Mouse (Mus musculus) megakaryocyte, embryonic 14.5 days (primary cell): ENCODE measurements around the gene Flvcr2. TPM values are rescaled to one million over a fixed set of nuclear protein-coding genes. Genes with fewer than 3 reads are reported as not detected.
"Not testable (repeated sequence)": the region's sequence is repeated elsewhere in the genome, so short reads cannot be mapped to it uniquely, and the experiment has no call there.

Experiments
- H3K27me3 ChIP-seq: replicated peaks from 2 replicates; pipeline ENCODE3; 2012; ENCODE audit warnings: inconsistent platforms
- H3K36me3 ChIP-seq: replicated peaks from 2 replicates; pipeline ENCODE3; 2012; ENCODE audit warnings: low read length, inconsistent platforms, mixed read lengths
- H3K4me1 ChIP-seq: 2 replicates; pipeline ENCODE4 v1.6.1; 2012; ENCODE audit warnings: inconsistent platforms
- H3K4me3 ChIP-seq: replicated peaks from 2 replicates; pipeline ENCODE3; 2012; ENCODE audit warnings: moderate library complexity, mild to moderate bottlenecking, inconsistent platforms
- H3K9me3 ChIP-seq: 2 replicates; pipeline ENCODE4 v1.6.1; 2012; ENCODE audit warnings: inconsistent platforms
- FLI1 ChIP-seq: IDR thresholded peaks from 2 replicates; pipeline ENCODE4 v1.6.1; 2012; ENCODE audit warnings: low read length, inconsistent platforms, mixed read lengths
- GATA1 ChIP-seq: IDR thresholded peaks from 3 replicates; pipeline ENCODE4 v1.6.1; 2012; ENCODE audit warnings: mixed read lengths, low read length, inconsistent platforms, borderline replicate concordance
- polyA plus RNA-seq: library from polyadenylated mRNA; stranded (reverse); fragments of >175 nt; gene quantifications from 2 replicates; pipeline ENCODE4 v1.2.3, GENCODE M21; 2012; ENCODE audit warnings: low replicate concordance; ENCODE audit not compliant: insufficient read depth

The Flvcr2 gene
- not detected in 2 replicates for polyA plus RNA-seq

- peaks cover 59% of the 10 kb centered on the region for H3K27me3 ChIP-seq
- peak within 1 kb of the TSS; percentile 90 for H3K4me3 ChIP-seq
- TF ChIP-seq GATA1: no peak
- TF ChIP-seq FLI1: no peak
- H3K9me3 ChIP-seq: no peaks in the 10 kb centered on the region
- peaks cover 17% of the 10 kb centered on the region for H3K4me1 ChIP-seq
- H3K36me3 ChIP-seq: no peaks in the 10 kb centered on the region
These were observed at the start of gene Flvcr2 for GRCm38 (mm10) chr12:85745827-85746695. Gene Flvcr2, plus strand, starts transcription at chr12:85746539.

DNA sequence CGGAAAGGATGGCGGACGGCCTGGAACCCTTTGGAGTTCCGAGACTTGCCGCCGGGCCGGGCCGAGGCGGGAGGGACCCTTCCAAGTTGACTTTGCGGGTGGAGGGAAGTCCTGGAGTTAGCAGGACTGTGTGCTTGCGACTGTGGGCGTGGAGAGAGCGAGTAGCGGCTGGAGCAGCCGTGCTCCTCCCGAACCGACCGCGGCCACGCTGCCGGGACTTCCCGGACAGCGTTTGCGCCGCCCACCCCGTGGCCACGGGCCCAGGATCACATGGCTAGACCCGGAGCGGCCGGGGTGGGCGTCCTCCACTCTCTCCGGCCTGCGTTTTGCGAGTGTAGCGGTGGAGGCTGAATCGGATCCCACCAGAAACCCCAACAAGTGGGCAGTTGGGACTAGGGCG lies 48.2 kb upstream of the Flvcr2 start:
- H3K9me3 ChIP-seq, H3K27me3 ChIP-seq, H3K4me3 ChIP-seq: not testable (repeated sequence)
- peaks cover 13% of the 10 kb centered on the region for H3K4me1 ChIP-seq
- H3K36me3 ChIP-seq: peaks cover 51% of the 10 kb centered on the region

DNA sequence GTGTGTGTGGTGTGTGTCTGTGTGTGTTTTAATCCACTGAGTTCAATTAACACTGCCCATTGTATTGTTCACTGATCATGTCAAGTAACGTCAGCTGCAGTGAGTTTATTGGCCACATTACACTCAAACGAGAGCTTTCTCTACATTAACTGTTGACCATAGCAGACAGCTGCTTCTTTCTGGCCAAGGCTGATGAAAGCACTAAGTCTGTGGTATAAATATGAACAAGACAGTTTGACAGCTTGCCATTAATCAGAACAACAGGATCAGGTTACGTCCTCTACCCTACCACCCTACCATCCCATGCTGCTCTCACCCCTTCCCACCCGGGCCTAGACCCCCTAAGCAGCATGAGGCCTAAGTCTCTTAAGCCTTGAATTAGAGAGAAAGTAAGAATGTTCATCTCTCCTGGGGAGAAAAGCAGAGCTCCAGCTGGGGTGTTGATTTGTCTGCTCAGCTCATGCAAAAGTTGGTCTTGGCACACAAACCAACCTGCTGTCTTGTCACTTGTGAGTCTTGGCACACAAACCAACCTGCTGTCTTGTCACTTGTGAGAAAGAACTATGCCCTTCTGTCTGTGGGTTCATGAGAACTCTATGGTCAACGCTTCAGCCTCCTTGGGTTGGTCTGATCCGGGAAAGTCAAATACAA lies 46.0 kb upstream of the Flvcr2 start:
- Histone ChIP-seq H3K4me1 (peaks cover 34% of the 10 kb centered on the region), H3K4me3 (no peak overlapping the region), H3K36me3 (peaks cover 51% of the 10 kb centered on the region), H3K27me3 (no peaks in the 10 kb centered on the region), H3K9me3 (no peaks in the 10 kb centered on the region)
- no peak for TF ChIP-seq GATA1
- no peak for TF ChIP-seq FLI1

DNA sequence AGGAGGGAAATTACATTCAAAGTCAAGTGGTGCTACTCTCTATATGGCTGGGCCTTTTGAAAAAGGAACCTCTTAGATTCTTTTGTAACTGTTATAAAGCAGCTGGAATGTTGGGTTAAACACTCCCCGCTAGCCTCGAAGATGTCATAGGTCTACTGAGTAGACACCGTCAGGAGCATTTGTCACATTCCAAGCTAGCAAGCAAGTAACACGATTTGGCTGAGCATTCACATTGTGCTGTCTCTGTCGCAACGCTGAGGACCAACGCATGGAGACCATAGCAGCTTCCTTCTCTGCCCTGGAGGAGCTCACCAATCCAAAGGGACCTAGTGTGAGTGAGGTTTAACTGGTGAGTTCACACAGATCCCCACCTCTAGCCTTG lies 45.5 kb upstream of the Flvcr2 start:
- Histone ChIP-seq H3K27me3 (no peaks in the 10 kb centered on the region), H3K36me3 (peaks cover 51% of the 10 kb centered on the region), H3K4me1 (peaks cover 38% of the 10 kb centered on the region), H3K4me3 (no peak overlapping the region), H3K9me3 (no peaks in the 10 kb centered on the region)
- TF ChIP-seq FLI1 (no peak), GATA1 (no peak)

GRCm38 (mm10) chr12:85702166-85703055 lies 43.9 kb upstream of the Flvcr2 start:
- H3K4me3 ChIP-seq: no peak overlapping the region
- no peak for TF ChIP-seq FLI1
- TF ChIP-seq GATA1: no peak
- peaks cover 49% of the 10 kb centered on the region for H3K4me1 ChIP-seq
- no peaks in the 10 kb centered on the region for H3K27me3 ChIP-seq
- no peaks in the 10 kb centered on the region for H3K9me3 ChIP-seq
- peaks cover 40% of the 10 kb centered on the region for H3K36me3 ChIP-seq

DNA sequence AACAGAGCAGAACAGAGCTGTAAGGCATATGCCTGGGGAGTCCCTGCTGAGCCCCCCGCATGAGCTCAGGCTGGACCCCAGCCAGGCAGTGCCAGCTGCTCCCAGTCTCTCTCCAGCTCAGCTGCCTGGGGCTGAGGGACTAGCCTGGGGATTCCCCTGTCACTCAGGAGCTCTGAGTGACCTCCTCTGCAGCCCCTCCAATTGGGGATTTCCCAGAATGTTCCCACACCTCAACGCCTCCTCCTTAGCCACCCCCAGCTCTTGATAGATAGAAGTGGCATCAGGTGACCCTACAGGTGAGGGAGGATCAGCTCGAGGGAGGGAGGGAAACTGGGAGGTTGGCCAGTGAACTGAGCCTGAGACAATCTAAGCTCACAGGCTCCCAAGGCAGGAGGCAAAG lies 42.8 kb upstream of the Flvcr2 start:
- Histone ChIP-seq H3K4me1 (peaks cover 50% of the 10 kb centered on the region), H3K27me3 (no peaks in the 10 kb centered on the region), H3K9me3 (no peaks in the 10 kb centered on the region), H3K36me3 (peaks cover 40% of the 10 kb centered on the region), H3K4me3 (no peak overlapping the region)
- TF ChIP-seq GATA1 (no peak), FLI1 (no peak)

DNA sequence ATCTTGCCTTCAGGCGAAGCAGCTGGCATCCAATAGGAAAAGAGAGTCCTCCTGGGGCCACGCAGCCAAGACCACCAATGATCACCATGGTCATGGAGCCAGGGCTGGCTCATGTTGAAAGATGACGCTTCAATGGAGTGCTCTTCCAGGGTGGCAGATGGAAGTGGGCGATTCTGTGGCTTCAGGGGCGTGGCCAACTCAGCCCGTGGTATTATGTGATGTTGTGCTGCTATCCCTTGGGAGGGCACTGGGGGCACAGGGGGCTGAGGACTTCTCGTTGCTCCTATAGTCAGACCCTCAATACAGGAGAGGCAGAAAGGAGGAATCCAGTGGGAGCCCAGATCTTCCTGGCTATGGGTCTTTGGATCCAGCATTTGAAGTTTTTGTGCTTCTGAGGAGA lies 41.8 kb upstream of the Flvcr2 start:
- peak overlapping the region; percentile 94 for H3K4me3 ChIP-seq
- peaks cover 50% of the 10 kb centered on the region for H3K4me1 ChIP-seq
- no peaks in the 10 kb centered on the region for H3K9me3 ChIP-seq
- no peaks in the 10 kb centered on the region for H3K27me3 ChIP-seq
- TF ChIP-seq GATA1: no peak
- no peak for TF ChIP-seq FLI1
- H3K36me3 ChIP-seq: peaks cover 46% of the 10 kb centered on the region

DNA sequence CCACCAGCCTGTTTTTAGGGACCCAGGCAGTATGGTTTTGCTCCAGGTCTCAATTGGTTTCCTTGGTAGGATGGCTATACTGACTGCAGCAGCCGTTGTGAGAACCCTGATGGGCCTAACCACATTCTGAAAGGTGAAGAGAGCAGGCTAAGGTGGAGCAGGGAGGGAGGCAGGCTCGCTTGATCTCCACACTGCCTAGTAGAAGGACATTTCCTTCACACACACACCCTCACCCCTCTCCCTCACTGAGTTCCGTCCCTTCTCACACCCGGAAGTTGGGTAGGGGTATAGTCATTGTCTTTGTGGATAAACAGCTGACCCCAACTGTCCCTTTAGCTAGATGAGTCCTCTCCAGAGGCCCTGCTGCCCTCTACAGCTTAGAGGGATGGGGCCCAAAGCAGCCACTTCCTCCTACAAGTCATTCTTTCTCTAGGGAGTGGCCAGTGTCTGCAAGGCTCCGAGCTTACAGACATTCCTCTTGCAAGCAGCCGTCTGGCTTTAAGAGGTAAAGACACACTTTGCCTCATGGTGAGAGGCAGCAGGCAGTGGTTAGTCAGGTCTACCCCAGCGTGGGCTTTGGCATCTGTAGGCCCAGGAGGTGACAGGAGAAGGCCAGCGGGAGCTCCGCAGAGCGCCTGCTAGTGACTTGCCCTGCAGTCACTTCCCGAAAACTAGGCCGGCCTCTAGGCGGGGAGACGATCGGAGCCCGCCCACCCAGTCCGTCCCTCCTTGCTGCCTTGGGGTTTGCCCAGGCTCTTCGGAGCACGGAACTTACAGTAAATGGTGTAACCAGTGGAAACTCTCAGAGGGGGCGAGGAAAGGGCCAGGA lies 41.1 kb upstream of the Flvcr2 start:
- H3K4me1 ChIP-seq: peaks cover 50% of the 10 kb centered on the region

More for the DNA sequence above, 41.1 kb upstream of the Flvcr2 start:
- peaks cover 46% of the 10 kb centered on the region for H3K36me3 ChIP-seq
- TF ChIP-seq FLI1 (no peak), GATA1 (no peak)
- H3K4me3 ChIP-seq: peak overlapping the region; percentile 94
- no peaks in the 10 kb centered on the region for H3K27me3 ChIP-seq
- no peaks in the 10 kb centered on the region for H3K9me3 ChIP-seq
